Mouse (Mus musculus): ENCODE measurements around the gene Pgpep1. TPM values are rescaled to one million over a fixed set of nuclear protein-coding genes. Genes with fewer than 3 reads are reported as not detected.
A peak's percentile ranks its signal among the peaks of the same experiment; 100 is the strongest.

Pgpep1 gene
- 10 to 100 TPM; 62.1 to 76.0 TPM for total RNA-seq (2021)
- long read RNA-seq, experiment 1, full-length matches to known transcripts, result 20 of 33 reads
- long read RNA-seq, experiment 1, partial matches to known transcripts, result 0 of 33 reads
- long read RNA-seq, experiment 1, other reads (novel, unspliced or antisense), result 13 of 33 reads
- long read RNA-seq, experiment 2, full-length matches to known transcripts, result 41 of 66 reads
- long read RNA-seq, experiment 2, partial matches to known transcripts, result 2 of 66 reads
- long read RNA-seq, experiment 2, other reads (novel, unspliced or antisense), result 23 of 66 reads

GRCm38 (mm10) chr8:70660273-70660725, at the start of gene Pgpep1:
Gene Pgpep1, minus strand, starts transcription at chr8:70660388.
- DNase-seq (ENCODE audit: low spot score in 2 of 2), result no peak

- DNase-seq (ENCODE audit: low spot score in 2 of 2), result no peak
Measured at GRCm38 (mm10) chr8:70709794-70710193, 49.6 kb upstream of the Pgpep1 start.

- no peak for DNase-seq (ENCODE audit: low spot score in 2 of 2)
Measured at GRCm38 (mm10) chr8:70708281-70708680, 48.1 kb upstream of the Pgpep1 start.

GRCm38 (mm10) chr8:70703287-70703686, 43.1 kb upstream of the Pgpep1 start, which contains the start of gene Iqcn:
Gene Iqcn, plus strand, starts transcription at chr8:70703457.
- DNase-seq (ENCODE audit: low spot score in 2 of 2), result no peak

- no peak for DNase-seq (ENCODE audit: low spot score in 2 of 2)
Measured at GRCm38 (mm10) chr8:70702842-70703182, 42.6 kb upstream of the Pgpep1 start.

- DNase-seq (ENCODE audit: low spot score in 2 of 2), result no peak
Measured at GRCm38 (mm10) chr8:70701982-70702841, 42.0 kb upstream of the Pgpep1 start.

- no peak for DNase-seq (ENCODE audit: low spot score in 2 of 2)
Measured at GRCm38 (mm10) chr8:70701048-70701981, 41.1 kb upstream of the Pgpep1 start.

GRCm38 (mm10) chr8:70700555-70700922, 40.4 kb upstream of the Pgpep1 start:
- peak; percentile 79 to 83 for DNase-seq (ENCODE audit: low spot score in 2 of 2)

- DNase-seq (ENCODE audit: low spot score in 2 of 2), result peak; percentile 53 to 65
Measured at GRCm38 (mm10) chr8:70699834-70700554, 39.8 kb upstream of the Pgpep1 start.

GRCm38 (mm10) chr8:70699116-70699833, 39.1 kb upstream of the Pgpep1 start:
- peak in 1 of 2 experiments; percentile 34 for DNase-seq (ENCODE audit: low spot score in 2 of 2)

GRCm38 (mm10) chr8:70698310-70699109, 38.3 kb upstream of the Pgpep1 start, which contains the start of gene Jund:
Gene Jund, plus strand, starts transcription at chr8:70698949.
- DNase-seq (ENCODE audit: low spot score in 2 of 2), result peak; percentile 98 to 100

- DNase-seq (ENCODE audit: low spot score in 2 of 2), result no peak
Measured at GRCm38 (mm10) chr8:70697366-70698250, 37.4 kb upstream of the Pgpep1 start.

- DNase-seq (ENCODE audit: low spot score in 2 of 2), result no peak
Measured at GRCm38 (mm10) chr8:70696946-70697345, 36.8 kb upstream of the Pgpep1 start.

GRCm38 (mm10) chr8:70696019-70696885, 36.1 kb upstream of the Pgpep1 start:
- DNase-seq (ENCODE audit: low spot score in 2 of 2), result peak; percentile 61 to 65

GRCm38 (mm10) chr8:70695318-70696018, 35.3 kb upstream of the Pgpep1 start:
- DNase-seq (ENCODE audit: low spot score in 2 of 2), result no peak

- no peak for DNase-seq (ENCODE audit: low spot score in 2 of 2)
Measured at GRCm38 (mm10) chr8:70693636-70694035, 33.4 kb upstream of the Pgpep1 start.
